8 mouse cellular contexts compared by ENCODE assay signal in the genomic region with DNA sequence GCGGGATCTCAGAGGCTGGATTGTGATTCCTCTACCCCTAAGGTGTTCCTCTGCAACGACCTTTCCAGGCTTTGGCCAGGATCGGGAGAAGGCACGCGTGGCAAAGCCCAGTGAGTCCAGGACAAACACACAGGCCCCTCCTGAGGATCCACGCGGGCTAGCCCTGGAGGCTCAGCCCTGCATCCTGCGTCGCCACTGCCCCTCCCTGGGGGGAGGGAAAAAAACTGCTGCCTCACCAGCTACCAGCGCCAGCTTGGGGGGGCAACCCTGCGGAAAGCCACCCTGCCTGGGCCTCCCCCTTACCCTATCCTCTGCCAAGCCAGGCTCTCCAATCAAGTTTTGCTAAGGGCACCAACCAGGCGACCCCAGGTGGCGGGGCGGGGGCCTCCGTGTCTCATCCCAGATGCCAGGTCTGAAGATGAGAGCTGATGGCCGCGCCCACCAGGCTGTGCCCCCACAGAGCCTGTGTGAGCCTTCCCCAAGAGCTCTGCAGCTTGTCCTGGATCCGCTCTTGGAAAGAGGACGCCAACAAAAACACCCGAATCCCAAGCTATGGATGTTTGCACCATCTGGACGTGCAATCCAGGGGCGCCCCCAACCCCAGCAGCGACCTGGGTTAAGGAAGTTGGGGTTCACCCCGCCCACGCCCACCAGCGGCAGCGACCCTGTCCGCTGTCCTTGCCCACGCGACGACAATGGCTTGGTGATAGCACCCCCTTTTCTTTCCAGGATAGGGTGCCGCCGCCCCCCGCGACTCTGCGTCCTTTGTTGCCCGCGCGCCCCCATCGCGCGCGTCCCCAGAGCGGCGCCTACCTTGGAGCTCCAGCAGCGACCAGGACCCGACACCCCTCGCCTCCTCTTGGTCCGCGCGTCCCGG. TPM values are rescaled to one million over a fixed set of nuclear protein-coding genes. Genes with fewer than 3 reads are reported as not detected.
A peak's percentile ranks its signal among the peaks of the same experiment; 100 is the strongest.
DNase-seq lines count a peak whose midpoint lies in the region; ATAC-seq and TF ChIP-seq lines count a peak whose summit lies in the region.

No protein-coding gene starts in this region.

- DNase-seq in ovary, adult 18-20 months (ENCODE audit: low spot score) = peak; percentile 15
- no peak for DNase-seq in ovary, postnatal 14 days (ENCODE audit: low spot score)
- peak; percentile 57 for DNase-seq in cerebellum, adult 11 months
- DNase-seq in forebrain, postnatal 0 days = peak; percentile 76
- DNase-seq in hindbrain, embryonic 11.5 days (ENCODE audit: low spot score) = peak; percentile 69
- DNase-seq in layer of hippocampus, postnatal 10 days (ENCODE audit: low spot score in 2 of 2) = peak; percentile 67 to 75
- DNase-seq in right cerebral cortex, postnatal 4 days = peak; percentile 63

- TF ChIP-seq CTCF in forebrain, postnatal 0 days (IDR thresholded peaks at IDR 0.05; ENCODE audit: low read depth) = peak; percentile 12; the same call in 1 of the 2 replicates

- H3K4me1 ChIP-seq in forebrain, postnatal 0 days (ENCODE audit: insufficient read depth) = peaks cover 8% of the 10 kb centered on the region
- H3K4me1 ChIP-seq in hindbrain, embryonic 11.5 days (replicated peaks; ENCODE audit: control insufficient read depth, insufficient read depth, low read length) = peaks cover 16% of the 10 kb centered on the region

- H3K4me2 ChIP-seq in forebrain, postnatal 0 days (ENCODE audit: low read depth) = peak overlapping the region; percentile 85
- peak overlapping the region; percentile 92 for H3K4me2 ChIP-seq in hindbrain, embryonic 11.5 days (replicated peaks; ENCODE audit: low read depth, low read length)

- peak overlapping the region; percentile 97 for H3K9ac ChIP-seq in forebrain, postnatal 0 days
- H3K9ac ChIP-seq in hindbrain, embryonic 11.5 days (ENCODE audit: low read depth, low read length) = peak overlapping the region; percentile 97

- H3K4me3 ChIP-seq in forebrain, postnatal 0 days (ENCODE audit: low read depth, low read length) = peak overlapping the region; percentile 96
- H3K4me3 ChIP-seq in hindbrain, embryonic 11.5 days (ENCODE audit: low read depth, low read length) = peak overlapping the region; percentile 96
- peak overlapping the region; percentile 59 for H3K4me3 ChIP-seq in macrophage (ENCODE audit: inconsistent target)

- WGBS in forebrain, postnatal 0 days = 1% methylated on average over 52 of the region's 52 CpGs
- WGBS in hindbrain, embryonic 11.5 days = 2% methylated on average over 50 of the region's 52 CpGs
- 3% methylated on average over 52 of the region's 52 CpGs for WGBS in macrophage (ENCODE audit: missing documents)

- H3K36me3 ChIP-seq in forebrain, postnatal 0 days (ENCODE audit: insufficient read depth) = no peaks in the 10 kb centered on the region; the same call in 1 of the 2 replicates
- no peaks in the 10 kb centered on the region for H3K36me3 ChIP-seq in hindbrain, embryonic 11.5 days (ENCODE audit: control insufficient read depth, insufficient read depth, low read length)
- no peaks in the 10 kb centered on the region for H3K36me3 ChIP-seq in macrophage (ENCODE audit: inconsistent target)

- peak; percentile 59 for ATAC-seq in forebrain, postnatal 0 days
- ATAC-seq in hindbrain, embryonic 11.5 days (ENCODE audit: low FRiP score) = peak; percentile 26

- H3K9me3 ChIP-seq in forebrain, postnatal 0 days (ENCODE audit: low read length) = no peaks in the 10 kb centered on the region
- H3K9me3 ChIP-seq in hindbrain, embryonic 11.5 days (ENCODE audit: control insufficient read depth, low read length) = no peaks in the 10 kb centered on the region

- H3K79me2 ChIP-seq in macrophage (ENCODE audit: inconsistent target) = peaks cover 53% of the 10 kb centered on the region

- peak overlapping the region; percentile 99 for H3K27ac ChIP-seq in forebrain, postnatal 0 days (ENCODE audit: low read depth, low read length)
- H3K27ac ChIP-seq in hindbrain, embryonic 11.5 days (ENCODE audit: low read depth, low read length) = peak overlapping the region; percentile 98
- no peak overlapping the region for H3K27ac ChIP-seq in macrophage

- H3K27me3 ChIP-seq in forebrain, postnatal 0 days (ENCODE audit: insufficient read depth, low read length) = no peaks in the 10 kb centered on the region
- H3K27me3 ChIP-seq in hindbrain, embryonic 11.5 days (ENCODE audit: control insufficient read depth, insufficient read depth, low read length) = no peaks in the 10 kb centered on the region

RNA-seq across cellular contexts. Expression of a gene that starts 0.8 kb away (rescaled TPM):
- total RNA-seq in forebrain, postnatal 0 days (2014; rRNA removed) = 162 and 164 TPM in 2 replicates
- polyA plus RNA-seq in forebrain, postnatal 0 days (2015; fragmentation: Nextera tagmentation; extraction: Ambion mirVana) = 12.7 and 14.5 TPM in 2 replicates
- 7.4 and 8.0 TPM in 2 replicates for polyA plus RNA-seq in hindbrain, embryonic 11.5 days (2014; fragmentation: Nextera tagmentation; extraction: Ambion mirVana)
- total RNA-seq in layer of hippocampus, postnatal 10 days (2021) = 100 to 1,000 TPM; 124 to 133 TPM
- total RNA-seq in macrophage (2018; cell fraction: chromatin; rRNA removed) = 10 to 100 TPM; 11.8 to 85.0 (median 49.1) TPM
- 10 to 100 TPM; 12.8 to 32.5 (median 20.5) TPM for total RNA-seq in macrophage (2018; cell fraction: cytosol; rRNA removed)
- total RNA-seq in macrophage (2018; cell fraction: nucleus; rRNA removed) = 10 to 100 TPM; 18.9 to 60.9 (median 39.2) TPM
- polyA plus RNA-seq in macrophage (2018) = 12.7 to 25.8 TPM (median 14.6 TPM) in 3 replicates

RNA-seq across cellular contexts. Expression of a gene that starts 8.5 kb away (rescaled TPM):
- total RNA-seq in forebrain, postnatal 0 days (2014; rRNA removed) = not detected in 2 replicates
- polyA plus RNA-seq in forebrain, postnatal 0 days (2015; fragmentation: Nextera tagmentation; extraction: Ambion mirVana) = 0.55 and 0.97 TPM in 2 replicates
- not detected in 2 replicates for polyA plus RNA-seq in hindbrain, embryonic 11.5 days (2014; fragmentation: Nextera tagmentation; extraction: Ambion mirVana)
- total RNA-seq in layer of hippocampus, postnatal 10 days (2021) = 1 to 10 TPM; 3.1 to 5.1 TPM
- not detected for total RNA-seq in macrophage (2018; cell fraction: chromatin; rRNA removed)
- total RNA-seq in macrophage (2018; cell fraction: cytosol; rRNA removed) = under 1 TPM in 2 of 26 experiments, not detected in 24; 0.05 to 0.06 TPM
- not detected for total RNA-seq in macrophage (2018; cell fraction: nucleus; rRNA removed)
- polyA plus RNA-seq in macrophage (2018) = not detected in 3 replicates

RNA-seq across cellular contexts. Expression of a gene that starts 29.7 kb away (rescaled TPM):
- total RNA-seq in forebrain, postnatal 0 days (2014; rRNA removed) = 68.9 and 97.5 TPM in 2 replicates
- polyA plus RNA-seq in forebrain, postnatal 0 days (2015; fragmentation: Nextera tagmentation; extraction: Ambion mirVana) = 150 and 160 TPM in 2 replicates
- 291 and 298 TPM in 2 replicates for polyA plus RNA-seq in hindbrain, embryonic 11.5 days (2014; fragmentation: Nextera tagmentation; extraction: Ambion mirVana)
- 10 to 100 TPM; 63.0 to 65.2 TPM for total RNA-seq in layer of hippocampus, postnatal 10 days (2021)
- 100 to 1,000 TPM in 23 of 26 experiments, 10 to 100 TPM in 3; 50.1 to 375 (median 230) TPM for total RNA-seq in macrophage (2018; cell fraction: chromatin; rRNA removed)
- 100 to 1,000 TPM in 3 of 26 experiments, 10 to 100 TPM in 23; 48.7 to 120 (median 76.1) TPM for total RNA-seq in macrophage (2018; cell fraction: cytosol; rRNA removed)
- 100 to 1,000 TPM in 20 of 26 experiments, 10 to 100 TPM in 6; 41.1 to 290 (median 182) TPM for total RNA-seq in macrophage (2018; cell fraction: nucleus; rRNA removed)
- 65.2 to 94.5 TPM (median 74.5 TPM) in 3 replicates for polyA plus RNA-seq in macrophage (2018)
